Mouse (Mus musculus) heart, adult 2 months (tissue): ENCODE measurements at regions not wholly inside any gene's neighbourhood (a gene's known extent, or its start where the extent isn't known, plus 50 kb on each side); places are given as distances from the start of the nearest gene placed in this dataset.

Source experiments
- DNase-seq, 2 experiments: peaks; one replicate each; pipeline ENCODE4 v3.0.0; 2021
- H3K27ac ChIP-seq: fragments of 200-600 bp; 2 replicates; pipeline ENCODE4 v1.8.1; 2022
- H3K27me3 ChIP-seq: fragments of 200-500 bp; 2 replicates; pipeline ENCODE4 v1.6.1; 2012; ENCODE audit warnings: mild to moderate bottlenecking, low read length, inconsistent platforms, mixed read lengths; ENCODE audit not compliant: control insufficient read depth, insufficient read depth
- H3K36me3 ChIP-seq: fragments of 200-500 bp; 2 replicates; pipeline ENCODE4 v1.6.1; 2012; ENCODE audit warnings: low read length, inconsistent platforms; ENCODE audit not compliant: control insufficient read depth, insufficient read depth
- H3K4me1 ChIP-seq: fragments of 200-500 bp; 2 replicates; pipeline ENCODE4 v1.6.1; 2011; ENCODE audit warnings: low read length; ENCODE audit not compliant: control insufficient read depth, insufficient read depth
- H3K4me3 ChIP-seq: fragments of 200-600 bp; 2 replicates; pipeline ENCODE4 v1.8.1; 2022
- H3K79me2 ChIP-seq: fragments of 200-500 bp; replicated peaks from 2 replicates; pipeline ENCODE4 v1.6.1; 2012; ENCODE audit warnings: mild to moderate bottlenecking, inconsistent platforms, low read length, moderate library complexity, mixed read lengths; ENCODE audit not compliant: control insufficient read depth, insufficient read depth
- H3K9ac ChIP-seq: fragments of 200-500 bp; 2 replicates; pipeline ENCODE4 v1.6.1; 2012; ENCODE audit warnings: low read depth, mild to moderate bottlenecking, control low read depth, inconsistent platforms, low read length, mixed read lengths
- CTCF ChIP-seq: fragments of 200-600 bp; IDR thresholded peaks from 2 replicates; pipeline ENCODE4 v1.8.1; 2022; ENCODE audit warnings: antibody characterized with exemption, mild to moderate bottlenecking, moderate library complexity
- EP300 ChIP-seq: fragments of 200-500 bp; IDR thresholded peaks from 2 replicates; pipeline ENCODE4 v1.6.1; 2011; ENCODE audit warnings: low read depth, low read length, control low read depth; ENCODE audit not compliant: insufficient read depth
- POLR2A ChIP-seq: fragments of 200-500 bp; IDR thresholded peaks from 2 replicates; pipeline ENCODE4 v1.6.1; 2011; ENCODE audit warnings: mild to moderate bottlenecking, low read depth, low read length, control low read depth; ENCODE audit not compliant: insufficient read depth
- WGBS: fragments of 180-500 bp; shearing (Covaris S2); methylation state at CpG from one replicate; pipeline ENCODE4 v1.1.7; 2018; 5-methylcytosine and 5-hydroxymethylcytosine counted together
- intact Hi-C: fragments of 180-260 bp; cut with DNase I; formaldehyde crosslinking; loops from one replicate; pipeline ENCODE4 v1.15.1; 2025

DNA sequence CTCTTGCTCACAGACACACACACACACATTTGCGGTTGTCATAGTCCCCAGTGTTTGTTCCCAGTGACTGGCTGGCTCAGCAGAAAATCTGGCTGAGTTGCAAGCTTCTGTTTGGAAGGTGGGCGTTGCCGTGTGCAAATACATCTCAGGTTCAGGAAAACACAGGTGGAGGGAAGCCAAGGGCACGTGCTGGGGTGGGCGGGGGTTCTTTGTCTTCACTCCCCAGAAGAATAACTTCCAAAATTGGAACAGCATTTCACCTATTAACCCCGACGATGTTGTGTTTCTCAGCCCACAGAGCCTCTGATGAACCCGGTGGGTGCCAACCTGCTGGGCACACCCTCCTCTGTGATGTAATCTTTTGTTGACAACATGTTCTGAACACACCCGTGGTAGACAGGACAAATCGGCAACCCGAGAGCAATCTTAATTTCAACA is 82.3 kb upstream of the Ubl3 start:
- Histone ChIP-seq H3K4me1 (peaks cover 14% of the 10 kb centered on the region), H3K27ac (no peak overlapping the region), H3K36me3 (no peaks in the 10 kb centered on the region), H3K9ac (no peak overlapping the region), H3K79me2 (no peaks in the 10 kb centered on the region), H3K4me3 (no peak overlapping the region), H3K27me3 (no peaks in the 10 kb centered on the region)
- 43% methylated on average over 11 of the region's 11 CpGs for WGBS
- 0 out of 2 replicates have a peak, but pooled peaks have one; percentile 6 for TF ChIP-seq EP300
- no peak for TF ChIP-seq CTCF
- TF ChIP-seq POLR2A = no peak
- DNase-seq = no peak
- intact Hi-C loops = no loop called here

DNA sequence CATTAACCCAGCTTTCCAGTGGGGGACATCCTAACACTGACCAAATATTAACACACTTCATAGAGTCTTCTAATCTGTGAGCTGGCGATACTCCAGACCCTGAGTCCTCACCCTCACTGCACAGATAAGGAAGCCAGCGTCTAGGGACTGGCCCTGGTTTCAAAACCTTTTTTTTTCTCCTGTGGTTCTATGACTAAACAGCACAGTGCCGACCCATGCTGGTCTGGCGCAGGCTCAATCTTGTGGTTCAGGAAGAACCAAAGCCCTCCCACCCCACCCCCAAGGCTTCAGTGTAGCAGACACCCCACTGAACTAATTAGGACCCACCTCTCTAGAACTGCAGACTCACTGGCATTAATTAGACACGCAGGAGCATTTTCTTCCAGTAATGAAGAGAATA is 81.4 kb upstream of the Ubl3 start:
- Histone ChIP-seq H3K27ac (no peak overlapping the region), H3K9ac (no peak overlapping the region), H3K27me3 (no peaks in the 10 kb centered on the region), H3K4me1 (peaks cover 14% of the 10 kb centered on the region), H3K36me3 (no peaks in the 10 kb centered on the region), H3K79me2 (no peaks in the 10 kb centered on the region), H3K4me3 (no peak overlapping the region)
- intact Hi-C loops = no loop called here
- DNase-seq = peak in 1 of 2 experiments; percentile 37
- WGBS = 22% methylated on average over 5 of the region's 5 CpGs
- no peak for TF ChIP-seq CTCF
- no peak for TF ChIP-seq POLR2A
- no peak for TF ChIP-seq EP300

DNA sequence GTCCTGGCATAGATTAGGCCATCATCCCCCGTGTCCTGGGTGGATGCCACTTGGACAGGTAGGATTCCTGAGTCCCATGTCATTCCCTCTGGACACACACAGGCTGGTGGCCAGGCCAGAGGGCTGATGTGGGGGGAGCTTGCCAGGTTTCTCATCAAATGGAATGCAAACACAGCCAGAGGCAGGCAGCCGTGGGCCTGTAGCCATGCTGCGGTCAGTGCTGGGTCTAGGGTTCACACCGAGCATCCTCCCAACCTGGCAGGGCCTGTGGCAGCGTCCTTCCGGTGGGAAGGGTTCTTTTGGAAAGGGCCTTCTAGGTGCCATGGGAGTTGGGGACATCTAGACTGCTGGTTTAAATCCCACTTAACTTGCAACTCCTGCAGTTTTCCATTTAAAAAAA is 80.7 kb upstream of the Ubl3 start:
- WGBS = 61% methylated on average over 6 of the region's 6 CpGs
- Histone ChIP-seq H3K9ac (no peak overlapping the region), H3K27me3 (no peaks in the 10 kb centered on the region), H3K4me3 (no peak overlapping the region), H3K79me2 (no peaks in the 10 kb centered on the region), H3K4me1 (peaks cover 14% of the 10 kb centered on the region), H3K36me3 (no peaks in the 10 kb centered on the region), H3K27ac (no peak overlapping the region)
- no peak for TF ChIP-seq POLR2A
- no peak for TF ChIP-seq CTCF
- TF ChIP-seq EP300 = no peak
- intact Hi-C loops = no loop called here
- peak in 1 of 2 experiments; percentile 14 for DNase-seq

DNA sequence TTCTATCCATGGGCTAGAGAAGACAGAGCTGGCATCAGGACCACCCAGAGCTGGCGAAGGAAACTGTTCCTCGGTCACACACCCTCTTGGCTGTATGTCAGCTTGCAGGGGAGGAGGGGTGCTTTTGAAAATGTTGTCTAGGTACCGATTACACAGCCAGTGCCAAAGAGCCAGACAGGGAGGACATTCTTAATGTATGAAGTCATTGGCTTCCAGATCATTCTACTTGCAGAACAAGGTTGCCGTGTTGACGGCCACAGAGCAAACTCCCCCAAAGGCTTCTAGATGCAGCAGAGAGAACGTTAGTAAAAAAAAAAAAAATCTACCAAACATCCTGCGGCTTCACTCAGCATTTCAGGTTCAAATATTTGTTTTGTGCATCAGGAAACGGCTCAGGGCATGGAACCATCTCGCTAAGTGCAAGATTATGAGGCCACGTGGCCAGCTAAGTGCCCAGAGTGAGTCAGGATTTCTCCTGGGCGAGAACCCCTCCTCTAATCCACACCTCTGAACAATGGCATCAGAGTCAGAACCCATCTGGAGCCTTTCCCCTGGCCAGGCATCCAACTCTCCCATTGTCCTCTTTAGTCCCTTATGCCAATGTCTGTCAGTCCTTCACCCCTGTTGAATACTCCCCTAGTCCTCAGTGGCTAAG is 80.1 kb upstream of the Ubl3 start:
- intact Hi-C loops = no loop called here
- peaks cover 14% of the 10 kb centered on the region for H3K4me1 ChIP-seq
- H3K9ac ChIP-seq = no peak overlapping the region
- no peaks in the 10 kb centered on the region for H3K27me3 ChIP-seq
- TF ChIP-seq POLR2A = no peak
- TF ChIP-seq CTCF = no peak
- TF ChIP-seq EP300 = no peak
- H3K4me3 ChIP-seq = no peak overlapping the region
- no peaks in the 10 kb centered on the region for H3K79me2 ChIP-seq
- DNase-seq = peak; percentile 45 to 50
- H3K36me3 ChIP-seq = no peaks in the 10 kb centered on the region
- no peak overlapping the region for H3K27ac ChIP-seq
- WGBS = 14% methylated on average over 11 of the region's 11 CpGs

DNA sequence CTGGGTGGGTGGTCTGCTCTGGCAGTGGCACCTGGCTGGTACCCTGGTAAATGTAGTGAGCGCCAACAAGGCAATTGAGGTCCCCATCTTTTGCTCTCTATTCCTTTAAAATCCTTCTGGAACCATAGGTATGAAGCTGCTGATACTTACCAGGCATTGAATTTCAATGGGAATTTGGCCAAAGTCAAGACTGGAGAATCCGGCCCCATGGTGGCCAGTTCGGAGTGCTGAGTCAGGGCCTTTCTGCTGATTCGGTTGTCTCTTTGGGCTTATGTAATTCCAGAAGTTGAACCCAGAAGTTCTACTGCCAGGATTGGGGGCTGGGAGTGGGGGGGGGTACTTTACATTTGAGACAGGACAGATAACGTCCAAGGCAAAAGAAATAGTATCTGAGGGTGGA is 79.0 kb upstream of the Ubl3 start:
- intact Hi-C loops = no loop called here
- no peak for DNase-seq
- Histone ChIP-seq H3K36me3 (no peaks in the 10 kb centered on the region), H3K4me1 (peaks cover 14% of the 10 kb centered on the region), H3K27ac (no peak overlapping the region), H3K27me3 (no peaks in the 10 kb centered on the region), H3K79me2 (no peaks in the 10 kb centered on the region), H3K9ac (no peak overlapping the region), H3K4me3 (no peak overlapping the region)
- 71% methylated on average over 5 of the region's 5 CpGs for WGBS
- TF ChIP-seq POLR2A = no peak
- TF ChIP-seq EP300 = no peak

DNA sequence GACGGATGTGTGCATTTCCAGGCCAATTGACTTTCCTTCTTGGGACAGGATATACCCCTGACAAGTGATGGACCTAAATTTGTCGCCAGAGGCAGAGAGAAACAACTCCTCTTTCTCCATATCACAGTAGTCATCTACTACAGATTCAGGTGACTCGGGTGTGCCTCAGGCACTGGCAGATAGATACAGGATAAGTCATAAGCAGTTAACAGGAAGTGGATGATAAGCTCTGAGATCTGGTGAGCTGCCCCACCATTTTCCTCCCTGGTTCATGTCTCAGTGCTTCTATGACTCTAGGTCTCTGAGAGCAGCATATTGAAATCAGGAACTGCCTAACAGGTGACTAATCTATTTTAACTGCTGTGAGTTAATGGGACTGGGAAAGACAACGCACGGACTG is 73.4 kb upstream of the Ubl3 start:
- H3K79me2 ChIP-seq = no peaks in the 10 kb centered on the region
- 77% methylated on average over 5 of the region's 5 CpGs for WGBS
- no peaks in the 10 kb centered on the region for H3K36me3 ChIP-seq
- no peak overlapping the region for H3K9ac ChIP-seq
- no peak overlapping the region for H3K4me3 ChIP-seq
- TF ChIP-seq CTCF = no peak
- TF ChIP-seq EP300 = no peak
- no peak for TF ChIP-seq POLR2A
- H3K27ac ChIP-seq = no peak overlapping the region
- no peaks in the 10 kb centered on the region for H3K27me3 ChIP-seq
- intact Hi-C loops = no loop called here
- H3K4me1 ChIP-seq = no peaks in the 10 kb centered on the region
- no peak for DNase-seq
